Mouse (Mus musculus) stomach, embryonic 14.5 days (tissue): ENCODE results near the gene Pex14. TPM values are rescaled to one million over a fixed set of nuclear protein-coding genes. Genes with fewer than 3 reads are reported as not detected.
A peak's percentile ranks its signal among the peaks of the same experiment; 100 is the strongest.

Experiments
- ATAC-seq: fragments of 200-750 bp; cut with Nextera tagmentation; 2 replicates; pipeline ENCODE4 v1.8.0; 2017; ENCODE audit warnings: low read depth, moderate TSS enrichment; ENCODE audit not compliant: insufficient number of reproducible peaks, insufficient read depth, low FRiP score
- H3K27ac ChIP-seq: fragments of 300-500 bp; sonication (generic); 2 replicates; pipeline ENCODE4 v1.5.1; 2014; ENCODE audit warnings: mild to moderate bottlenecking, low read length, moderate library complexity, mixed read lengths
- H3K27me3 ChIP-seq: fragments of 300-500 bp; sonication (generic); 2 replicates; pipeline ENCODE4 v1.6.1; 2014; ENCODE audit warnings: low read length, control low read depth, mixed read lengths; ENCODE audit not compliant: control insufficient read depth, insufficient read depth
- H3K36me3 ChIP-seq: fragments of 300-500 bp; sonication (generic); 2 replicates; pipeline ENCODE4 v1.6.1; 2014; ENCODE audit warnings: mild to moderate bottlenecking, control low read depth, low read length, moderate library complexity, mixed read lengths; ENCODE audit not compliant: control insufficient read depth, insufficient read depth
- H3K4me1 ChIP-seq: fragments of 300-500 bp; sonication (generic); 2 replicates; pipeline ENCODE4 v1.6.1; 2014; ENCODE audit warnings: low read length, control low read depth, mixed read lengths; ENCODE audit not compliant: control insufficient read depth, insufficient read depth
- H3K4me2 ChIP-seq: fragments of 300-500 bp; sonication (generic); replicated peaks from 2 replicates; pipeline ENCODE4 v1.6.1; 2014; ENCODE audit warnings: low read depth, low read length, control low read depth
- H3K4me3 ChIP-seq: fragments of 300-500 bp; sonication (generic); 2 replicates; pipeline ENCODE4 v1.5.1; 2014; ENCODE audit warnings: low read depth, low read length, control low read depth
- H3K9ac ChIP-seq: fragments of 300-500 bp; sonication (generic); replicated peaks from 2 replicates; pipeline ENCODE4 v1.6.1; 2014; ENCODE audit warnings: low read depth, mild to moderate bottlenecking, control low read depth, low read length, moderate library complexity, mixed read lengths
- H3K9me3 ChIP-seq: fragments of 300-500 bp; sonication (generic); 2 replicates; pipeline ENCODE4 v1.6.1; 2016; ENCODE audit warnings: low read depth, low read length, control low read depth; ENCODE audit not compliant: control insufficient read depth
- WGBS: fragments of 180-500 bp; shearing (Covaris S2); extraction: QIAGEN DNeasy Blood & Tissue Kit; methylation state at CpG from one replicate; pipeline ENCODE4 v1.1.7; 2014; 5-methylcytosine and 5-hydroxymethylcytosine counted together
- polyA plus RNA-seq: library from polyadenylated mRNA; unstranded; fragments of >200 nt; fragmentation: Nextera tagmentation; extraction: Ambion mirVana; gene quantifications from 2 replicates; pipeline ENCODE4 v1.2.1, GENCODE M21; 2014

The Pex14 gene
- polyA plus RNA-seq, 1 experiment from 2014 or later, result 40.0 TPM

- 74% methylated on average over 4 of the region's 4 CpGs for WGBS
- H3K27me3 ChIP-seq, result 0 out of 2 replicates have a peak, but pooled peaks cover 5% of the 10 kb centered on the region
- no peak overlapping the region for H3K4me2 ChIP-seq
- H3K9ac ChIP-seq, result no peak overlapping the region
- H3K36me3 ChIP-seq, result no peaks in the 10 kb centered on the region
- peaks cover 30% of the 10 kb centered on the region for H3K4me1 ChIP-seq
- H3K4me3 ChIP-seq, result no peak overlapping the region
- H3K27ac ChIP-seq, result no peak overlapping the region
- no peaks in the 10 kb centered on the region for H3K9me3 ChIP-seq
- no peak for ATAC-seq
Measured at GRCm38 (mm10) chr4:148945476-148945881, 154.2 kb downstream of the Pex14 start.

GRCm38 (mm10) chr4:148943099-148943498 is 156.6 kb downstream of the Pex14 start:
- Histone ChIP-seq H3K27ac (no peak overlapping the region), H3K4me1 (peaks cover 24% of the 10 kb centered on the region), H3K4me3 (no peak overlapping the region), H3K4me2 (no peak overlapping the region), H3K9ac (no peak overlapping the region), H3K27me3 (no peaks in the 10 kb centered on the region), H3K9me3 (no peaks in the 10 kb centered on the region), H3K36me3 (0 out of 2 replicates have a peak, but pooled peaks cover 3% of the 10 kb centered on the region)
- 33% methylated on average over 5 of the region's 5 CpGs for WGBS
- no peak for ATAC-seq

- H3K36me3 ChIP-seq, result 0 out of 2 replicates have a peak, but pooled peaks cover 3% of the 10 kb centered on the region
- peak overlapping the region; percentile 27; the same call in 1 of the 2 replicates for H3K4me2 ChIP-seq
- H3K9ac ChIP-seq, result no peak overlapping the region
- no peaks in the 10 kb centered on the region for H3K9me3 ChIP-seq
- no peak for ATAC-seq
- no peak overlapping the region for H3K4me3 ChIP-seq
- H3K27me3 ChIP-seq, result no peaks in the 10 kb centered on the region
- 41% methylated on average over 11 of the region's 11 CpGs for WGBS
- peak overlapping the region; percentile 72; the same call in 1 of the 2 replicates for H3K27ac ChIP-seq
- H3K4me1 ChIP-seq, result peaks cover 16% of the 10 kb centered on the region
Measured at GRCm38 (mm10) chr4:148941321-148941720, 158.4 kb downstream of the Pex14 start.

GRCm38 (mm10) chr4:148940674-148941211 is 158.9 kb downstream of the Pex14 start:
- 0 out of 2 replicates have a peak, but pooled peaks cover 3% of the 10 kb centered on the region for H3K36me3 ChIP-seq
- 6% methylated on average over 25 of the region's 25 CpGs for WGBS
- H3K27me3 ChIP-seq, result no peaks in the 10 kb centered on the region
- H3K4me1 ChIP-seq, result peaks cover 18% of the 10 kb centered on the region
- ATAC-seq, result peak; percentile 89
- H3K4me3 ChIP-seq, result no peak overlapping the region
- peak overlapping the region; percentile 72; the same call in 1 of the 2 replicates for H3K27ac ChIP-seq
- no peaks in the 10 kb centered on the region for H3K9me3 ChIP-seq
- H3K9ac ChIP-seq, result no peak overlapping the region
- peak overlapping the region; percentile 27; the same call in 1 of the 2 replicates for H3K4me2 ChIP-seq

GRCm38 (mm10) chr4:148938546-148938945 is 161.1 kb downstream of the Pex14 start:
- H3K27ac ChIP-seq, result no peak overlapping the region
- H3K4me3 ChIP-seq, result no peak overlapping the region
- H3K9ac ChIP-seq, result no peak overlapping the region
- H3K36me3 ChIP-seq, result 0 out of 2 replicates have a peak, but pooled peaks cover 3% of the 10 kb centered on the region
- 85% methylated on average over 26 of the region's 26 CpGs for WGBS
- no peaks in the 10 kb centered on the region for H3K27me3 ChIP-seq
- ATAC-seq, result no peak
- peaks cover 33% of the 10 kb centered on the region for H3K4me1 ChIP-seq
- no peaks in the 10 kb centered on the region for H3K9me3 ChIP-seq
- no peak overlapping the region for H3K4me2 ChIP-seq

- peaks cover 33% of the 10 kb centered on the region for H3K4me1 ChIP-seq
- no peak overlapping the region for H3K4me2 ChIP-seq
- H3K27ac ChIP-seq, result peak overlapping the region; percentile 28; the same call in 1 of the 2 replicates
- H3K36me3 ChIP-seq, result 0 out of 2 replicates have a peak, but pooled peaks cover 3% of the 10 kb centered on the region
- no peaks in the 10 kb centered on the region for H3K9me3 ChIP-seq
- 93% methylated on average over 12 of the region's 12 CpGs for WGBS
- ATAC-seq, result no peak
- no peaks in the 10 kb centered on the region for H3K27me3 ChIP-seq
- H3K4me3 ChIP-seq, result no peak overlapping the region
- no peak overlapping the region for H3K9ac ChIP-seq
Measured at GRCm38 (mm10) chr4:148936727-148937126, 162.9 kb downstream of the Pex14 start.

GRCm38 (mm10) chr4:148936111-148936510 is 163.6 kb downstream of the Pex14 start:
- ATAC-seq, result no peak

GRCm38 (mm10) chr4:148935211-148935610 is 164.5 kb downstream of the Pex14 start:
- Histone ChIP-seq H3K36me3 (0 out of 2 replicates have a peak, but pooled peaks cover 3% of the 10 kb centered on the region), H3K4me1 (peaks cover 20% of the 10 kb centered on the region), H3K4me2 (no peak overlapping the region), H3K4me3 (no peak overlapping the region), H3K27me3 (no peaks in the 10 kb centered on the region), H3K27ac (peak overlapping the region; percentile 71), H3K9ac (no peak overlapping the region), H3K9me3 (no peaks in the 10 kb centered on the region)
- peak; percentile 34 for ATAC-seq
- 17% methylated on average over 13 of the region's 13 CpGs for whole genome bisulfite sequencing

More at GRCm38 (mm10) chr4:148936111-148936510, 163.6 kb downstream of the Pex14 start:
- Histone ChIP-seq H3K4me3 (no peak overlapping the region), H3K36me3 (0 out of 2 replicates have a peak, but pooled peaks cover 3% of the 10 kb centered on the region), H3K9me3 (no peaks in the 10 kb centered on the region), H3K4me2 (no peak overlapping the region), H3K27ac (peak overlapping the region; percentile 71; the same call in 1 of the 2 replicates), H3K4me1 (peaks cover 29% of the 10 kb centered on the region), H3K27me3 (no peaks in the 10 kb centered on the region), H3K9ac (no peak overlapping the region)
- 81% methylated on average over 12 of the region's 12 CpGs for WGBS
